Mouse (Mus musculus): ENCODE measurements at regions not wholly inside any gene's neighbourhood (a gene's known extent, or its start where the extent isn't known, plus 50 kb on each side); places are given as distances from the start of the nearest gene placed in this dataset.

DNA sequence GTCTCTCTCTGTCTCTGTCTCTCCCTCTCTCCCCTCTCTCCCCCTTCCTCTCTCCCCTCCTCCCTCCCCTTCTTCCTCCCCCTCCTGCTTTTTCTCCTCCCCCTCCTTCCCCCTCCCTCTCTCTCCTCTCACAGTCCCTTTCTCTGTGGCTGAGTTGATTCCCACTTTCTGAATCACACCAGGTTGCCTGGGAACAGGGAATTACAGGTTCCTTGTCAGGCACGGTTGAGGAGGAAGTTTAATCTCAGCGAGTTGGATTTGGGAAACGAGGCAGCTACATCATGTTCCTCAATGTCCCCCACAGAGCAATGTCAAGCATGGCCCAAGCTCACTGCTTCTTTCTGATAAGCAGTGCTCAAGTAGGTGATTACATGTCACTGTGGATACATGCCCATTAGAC is 386.3 kb upstream of the Kazn start:
- no peak for ATAC-seq (ENCODE audit: insufficient number of reproducible peaks, low FRiP score, low TSS enrichment, low read depth)
- Histone ChIP-seq H3K27me3 (no peaks in the 10 kb centered on the region), H3K4me2 (no peak overlapping the region), H3K27ac (no peak overlapping the region), H3K9ac (no peak overlapping the region), H3K4me3 (no peak overlapping the region), H3K36me3 (no peaks in the 10 kb centered on the region), H3K9me3 (no peaks in the 10 kb centered on the region), H3K4me1 (peaks cover 12% of the 10 kb centered on the region)
- WGBS: 41% methylated on average over 3 of the region's 3 CpGs

DNA sequence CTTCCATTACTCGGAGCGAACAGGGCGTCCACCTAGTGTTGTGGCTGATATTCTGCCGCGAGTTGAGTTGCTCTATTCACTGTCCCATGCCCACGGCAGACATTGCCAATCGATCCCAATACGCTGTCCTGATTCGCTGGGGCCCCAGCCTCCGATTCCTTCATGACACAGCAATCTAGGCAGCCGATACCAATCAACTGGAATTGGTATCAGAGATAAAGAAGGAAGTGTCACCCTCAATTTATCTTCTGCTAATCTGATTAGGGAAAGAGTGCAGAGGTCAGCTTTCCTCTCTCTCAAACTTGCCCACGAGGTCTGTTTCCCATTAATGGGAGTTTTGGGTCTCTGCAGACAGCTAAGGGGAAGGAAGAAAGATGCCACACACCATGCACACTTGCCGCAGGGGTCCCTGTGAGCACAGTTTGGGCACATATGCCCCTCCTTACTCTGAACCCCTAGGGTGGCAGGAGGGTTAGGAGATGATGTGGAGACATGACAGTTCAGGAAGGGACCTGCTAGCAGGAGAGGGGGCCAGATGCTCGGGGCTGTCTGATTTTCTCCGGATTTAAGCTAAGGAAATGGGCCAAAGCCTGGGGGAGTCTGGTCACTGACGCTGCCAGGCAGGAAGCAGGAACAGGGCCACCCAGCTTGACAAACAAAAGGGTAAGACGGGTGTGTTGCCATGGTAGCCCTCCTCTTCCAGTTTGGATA is 383.1 kb upstream of the Kazn start:
- no peak overlapping the region for H3K4me2 ChIP-seq

DNA sequence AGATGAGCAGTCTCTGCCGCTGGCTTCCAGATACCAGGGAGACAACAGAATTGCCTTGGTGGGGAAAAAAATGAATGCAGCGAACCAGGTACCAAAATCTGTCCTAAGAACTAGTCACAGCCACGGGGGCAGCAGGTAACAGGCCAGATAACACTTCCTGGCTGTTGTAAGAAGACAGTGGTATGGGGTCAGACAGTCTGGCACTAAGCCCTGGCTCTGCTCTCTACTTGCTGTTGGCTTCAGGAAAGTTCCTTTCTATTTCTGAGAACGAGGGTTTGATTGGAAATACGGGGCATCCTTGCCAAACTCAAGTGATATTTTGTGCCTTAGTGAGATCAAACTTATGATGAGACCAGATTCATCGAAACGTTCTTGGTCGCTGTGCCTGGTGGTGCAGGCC is 380.2 kb upstream of the Kazn start:
- Histone ChIP-seq H3K4me2 (no peak overlapping the region), H3K9me3 (no peaks in the 10 kb centered on the region), H3K27ac (no peak overlapping the region), H3K36me3 (no peaks in the 10 kb centered on the region), H3K4me3 (no peak overlapping the region), H3K9ac (no peak overlapping the region), H3K27me3 (no peaks in the 10 kb centered on the region), H3K4me1 (peaks cover 16% of the 10 kb centered on the region)
- no peak for ATAC-seq (ENCODE audit: insufficient number of reproducible peaks, low FRiP score, low TSS enrichment, low read depth)
- WGBS: 76% methylated on average over 8 of the region's 8 CpGs

More for the DNA sequence above, 383.1 kb upstream of the Kazn start:
- WGBS: 42% methylated on average over 17 of the region's 17 CpGs
- no peak overlapping the region for H3K9ac ChIP-seq
- no peak for ATAC-seq (ENCODE audit: insufficient number of reproducible peaks, low FRiP score, low TSS enrichment, low read depth)
- H3K27ac ChIP-seq: no peak overlapping the region
- H3K9me3 ChIP-seq: no peaks in the 10 kb centered on the region
- H3K4me1 ChIP-seq: peaks cover 24% of the 10 kb centered on the region
- H3K27me3 ChIP-seq: no peaks in the 10 kb centered on the region
- no peak overlapping the region for H3K4me3 ChIP-seq
- no peaks in the 10 kb centered on the region for H3K36me3 ChIP-seq

DNA sequence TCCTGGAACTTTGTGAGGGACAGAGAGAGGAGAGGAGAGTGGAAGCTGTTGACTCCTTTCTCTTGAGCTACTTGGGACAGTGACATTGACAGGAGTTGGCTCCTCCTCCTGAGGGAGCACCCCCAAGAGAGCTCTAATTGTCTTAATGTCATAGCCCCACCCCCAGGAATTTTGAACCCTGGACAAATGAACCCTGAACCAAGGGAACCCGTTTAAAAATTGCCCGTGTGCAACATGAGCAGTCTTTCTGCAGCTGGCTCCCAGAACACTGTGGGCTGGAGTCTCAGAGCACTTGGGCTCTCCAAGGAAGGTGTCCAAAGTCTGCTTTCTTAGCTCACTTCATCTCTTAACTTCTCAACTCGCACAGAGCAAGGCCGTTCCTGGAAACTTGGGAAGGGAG is 379.6 kb upstream of the Kazn start:
- H3K9me3 ChIP-seq: no peaks in the 10 kb centered on the region
- ATAC-seq (ENCODE audit: insufficient number of reproducible peaks, low FRiP score, low TSS enrichment, low read depth): no peak
- H3K36me3 ChIP-seq: no peaks in the 10 kb centered on the region
- 31% methylated on average over 4 of the region's 4 CpGs for WGBS
- no peak overlapping the region for H3K27ac ChIP-seq
- H3K9ac ChIP-seq: no peak overlapping the region
- H3K4me1 ChIP-seq: peaks cover 16% of the 10 kb centered on the region
- H3K4me2 ChIP-seq: no peak overlapping the region
- H3K4me3 ChIP-seq: no peak overlapping the region
- no peaks in the 10 kb centered on the region for H3K27me3 ChIP-seq

DNA sequence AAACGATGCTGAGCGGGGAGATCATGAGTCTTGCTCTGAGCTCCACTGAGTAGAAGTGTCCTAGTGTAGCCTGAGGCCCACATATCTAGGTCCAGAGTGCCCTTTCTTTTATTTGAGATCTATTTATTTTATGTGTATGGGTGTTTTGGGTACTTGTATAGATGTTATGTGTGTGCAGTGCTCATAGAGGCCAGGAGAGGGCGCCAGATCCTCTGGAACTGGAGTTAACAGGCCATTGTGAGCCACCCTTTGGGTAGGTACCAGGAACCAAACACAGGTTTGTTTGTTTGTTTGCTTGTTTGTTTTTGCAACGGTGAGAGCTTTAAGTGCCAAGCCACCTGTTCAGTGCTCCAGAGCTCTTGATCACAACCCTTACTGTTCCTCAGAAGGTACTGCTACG is 378.5 kb upstream of the Kazn start:
- 61% methylated on average over 5 of the region's 5 CpGs for WGBS

DNA sequence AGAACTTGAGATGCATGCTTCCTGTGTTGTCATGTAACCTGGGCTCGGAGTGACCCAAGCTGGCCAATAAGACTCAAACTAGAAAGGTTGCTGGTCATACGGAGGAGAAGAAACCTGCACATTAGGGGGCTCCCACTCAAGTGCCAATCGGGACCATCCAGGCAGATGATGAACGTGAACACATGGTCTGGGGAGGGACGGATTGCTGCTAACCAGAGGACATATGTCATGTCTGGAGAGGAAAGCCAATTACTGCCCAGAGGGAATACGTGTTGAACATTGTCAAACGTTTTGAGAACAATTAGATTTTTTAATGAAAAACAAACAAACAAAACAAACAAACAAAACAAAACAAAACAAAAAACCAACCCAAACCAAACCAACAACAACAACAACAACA is 377.7 kb upstream of the Kazn start:
- no peak for ATAC-seq (ENCODE audit: insufficient number of reproducible peaks, low FRiP score, low TSS enrichment, low read depth)
- Histone ChIP-seq H3K27me3 (no peaks in the 10 kb centered on the region), H3K4me2 (no peak overlapping the region), H3K9ac (no peak overlapping the region), H3K27ac (no peak overlapping the region), H3K4me1 (peaks cover 12% of the 10 kb centered on the region), H3K4me3 (no peak overlapping the region), H3K36me3 (no peaks in the 10 kb centered on the region), H3K9me3 (no peaks in the 10 kb centered on the region)
- WGBS: 66% methylated on average over 7 of the region's 7 CpGs

More for the DNA sequence above, 378.5 kb upstream of the Kazn start:
- Histone ChIP-seq H3K4me1 (peaks cover 16% of the 10 kb centered on the region), H3K4me2 (no peak overlapping the region), H3K4me3 (no peak overlapping the region), H3K27ac (no peak overlapping the region), H3K27me3 (no peaks in the 10 kb centered on the region), H3K9me3 (no peaks in the 10 kb centered on the region), H3K36me3 (no peaks in the 10 kb centered on the region), H3K9ac (no peak overlapping the region)
- no peak for ATAC-seq (ENCODE audit: insufficient number of reproducible peaks, low FRiP score, low TSS enrichment, low read depth)

DNA sequence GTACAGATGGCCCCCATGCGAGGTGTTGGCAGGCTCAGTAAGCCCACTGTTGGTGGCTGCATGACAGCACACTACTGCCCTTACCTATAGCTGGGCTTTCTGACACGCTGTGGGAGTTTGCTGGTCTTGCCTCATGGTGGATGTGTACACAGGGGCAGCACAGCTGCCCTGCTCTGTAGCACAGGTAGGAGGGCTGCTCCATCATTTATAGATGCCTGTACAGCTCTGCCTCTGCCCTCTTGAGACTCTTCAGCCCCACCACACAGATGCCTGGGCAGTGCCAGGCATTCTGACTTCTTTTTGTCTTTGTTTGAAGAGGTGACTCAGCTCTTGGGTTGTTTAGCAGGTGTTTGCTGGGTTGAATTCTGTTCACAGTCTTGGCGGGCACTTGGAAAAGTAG is 365.9 kb upstream of the Kazn start:
- no peak for ATAC-seq (ENCODE audit: insufficient number of reproducible peaks, low FRiP score, low TSS enrichment, low read depth)
- H3K36me3 ChIP-seq: no peaks in the 10 kb centered on the region
- H3K4me2 ChIP-seq: no peak overlapping the region
- H3K9ac ChIP-seq: no peak overlapping the region
- H3K4me3 ChIP-seq: no peak overlapping the region
- 84% methylated on average over 3 of the region's 3 CpGs for WGBS
- H3K9me3 ChIP-seq: no peaks in the 10 kb centered on the region
- H3K27me3 ChIP-seq: no peaks in the 10 kb centered on the region
- H3K27ac ChIP-seq: no peak overlapping the region
- H3K4me1 ChIP-seq: no peaks in the 10 kb centered on the region

DNA sequence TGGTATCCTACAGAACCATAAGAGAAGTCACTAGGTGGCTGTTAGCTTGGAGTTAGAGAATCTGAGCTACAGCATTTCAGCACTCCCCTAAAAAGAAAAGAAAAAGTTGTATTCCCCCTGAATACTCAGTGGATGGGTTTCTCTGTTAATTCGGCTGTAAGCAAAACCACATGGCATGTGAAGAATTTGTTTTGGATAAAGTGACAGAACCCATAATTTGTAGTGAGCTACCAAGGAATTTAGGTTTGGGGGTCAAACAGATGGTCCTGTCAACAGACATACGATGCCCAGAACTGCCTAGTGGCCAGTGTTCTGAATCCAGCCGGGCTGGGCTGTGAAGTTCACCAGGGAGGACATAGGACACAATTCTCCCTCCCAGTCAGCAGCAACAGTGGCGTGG is 358.0 kb upstream of the Kazn start:
- 30% methylated on average over 4 of the region's 4 CpGs for WGBS
- H3K9me3 ChIP-seq: no peaks in the 10 kb centered on the region
- no peak for ATAC-seq (ENCODE audit: insufficient number of reproducible peaks, low FRiP score, low TSS enrichment, low read depth)

DNA sequence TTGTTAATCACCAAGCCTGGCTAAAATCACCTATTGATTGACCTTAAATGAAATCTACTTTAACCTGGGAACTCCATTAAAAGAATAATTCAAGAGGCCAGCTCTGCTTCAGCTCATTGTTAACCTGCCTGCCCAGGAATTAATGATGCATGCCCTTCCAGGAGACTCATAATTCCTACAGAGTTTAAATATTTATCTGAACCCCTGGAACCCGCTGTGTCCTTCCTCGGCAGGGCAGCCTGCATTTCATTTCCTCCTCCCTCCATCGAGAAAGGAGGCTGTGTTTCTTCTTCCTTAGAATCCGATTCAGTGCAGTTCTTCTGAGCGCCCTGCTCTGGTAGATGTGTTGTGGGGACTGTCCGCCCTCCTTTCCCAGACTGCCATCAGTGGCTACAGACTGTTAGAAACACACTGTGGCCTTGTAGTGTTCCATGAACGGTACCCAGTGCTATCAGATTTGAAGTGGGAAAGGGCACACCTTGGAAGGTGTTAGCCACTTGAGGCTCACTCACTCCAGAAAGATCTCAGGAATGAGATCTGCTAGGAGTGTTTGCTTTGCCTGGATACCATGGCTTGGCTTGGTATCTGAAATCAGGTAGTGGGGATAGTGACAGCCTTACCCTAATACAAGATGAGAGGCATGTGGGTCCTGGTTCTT is 350.0 kb upstream of the Kazn start:
- H3K4me3 ChIP-seq: no peak overlapping the region
- H3K9ac ChIP-seq: no peak overlapping the region
- no peaks in the 10 kb centered on the region for H3K27me3 ChIP-seq
- peaks cover 18% of the 10 kb centered on the region; the same call in 1 of the 2 replicates for H3K4me1 ChIP-seq
- no peaks in the 10 kb centered on the region for H3K36me3 ChIP-seq
- no peak overlapping the region for H3K27ac ChIP-seq
- 48% methylated on average over 7 of the region's 7 CpGs for WGBS
- no peak overlapping the region for H3K4me2 ChIP-seq
- H3K9me3 ChIP-seq: no peaks in the 10 kb centered on the region
- ATAC-seq (ENCODE audit: insufficient number of reproducible peaks, low FRiP score, low TSS enrichment, low read depth): no peak

More for the DNA sequence above, 358.0 kb upstream of the Kazn start:
- H3K4me3 ChIP-seq: no peak overlapping the region
- H3K4me1 ChIP-seq: no peaks in the 10 kb centered on the region
- H3K27ac ChIP-seq: no peak overlapping the region
- no peak overlapping the region for H3K9ac ChIP-seq
- H3K36me3 ChIP-seq: no peaks in the 10 kb centered on the region
- H3K4me2 ChIP-seq: no peak overlapping the region
- H3K27me3 ChIP-seq: no peaks in the 10 kb centered on the region

DNA sequence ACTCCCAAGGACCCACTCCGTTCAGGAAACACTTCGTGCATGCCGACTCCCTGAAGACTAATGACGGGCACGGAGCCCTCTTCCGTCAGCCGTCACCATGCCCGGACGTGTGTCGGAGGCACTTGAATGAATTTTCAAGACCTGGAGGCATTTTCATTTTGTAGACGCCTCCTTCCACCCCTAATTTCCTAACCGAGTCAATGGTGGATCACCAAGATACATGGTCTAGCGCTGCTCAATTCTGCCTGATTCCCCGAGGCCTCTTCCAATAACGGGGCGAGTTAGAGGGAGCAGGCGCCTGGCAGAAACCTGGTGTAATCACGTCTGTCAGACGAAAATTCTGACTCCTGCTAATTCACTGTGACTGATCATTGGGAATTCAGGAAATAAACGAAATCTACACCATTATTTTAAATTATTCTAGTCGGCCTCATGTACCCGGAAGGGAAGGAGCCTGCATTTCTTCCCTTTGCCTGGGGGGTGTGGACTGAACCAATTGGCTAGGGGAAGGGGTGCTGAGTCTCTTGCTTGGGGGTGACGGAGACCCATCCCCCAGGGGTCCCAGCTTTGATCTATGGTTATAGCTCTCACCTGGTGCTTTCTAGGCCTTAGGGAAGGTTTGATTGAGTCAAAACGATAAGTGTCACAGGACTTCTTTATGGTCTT is 349.4 kb upstream of the Kazn start:
- ATAC-seq (ENCODE audit: insufficient number of reproducible peaks, low FRiP score, low TSS enrichment, low read depth): no peak
- Histone ChIP-seq H3K27me3 (no peaks in the 10 kb centered on the region), H3K9me3 (no peaks in the 10 kb centered on the region), H3K36me3 (no peaks in the 10 kb centered on the region), H3K4me1 (peaks cover 18% of the 10 kb centered on the region; the same call in 1 of the 2 replicates), H3K4me2 (peak overlapping the region; percentile 32), H3K27ac (no peak overlapping the region), H3K9ac (no peak overlapping the region), H3K4me3 (peak overlapping the region; percentile 21)
- 29% methylated on average over 24 of the region's 24 CpGs for WGBS

DNA sequence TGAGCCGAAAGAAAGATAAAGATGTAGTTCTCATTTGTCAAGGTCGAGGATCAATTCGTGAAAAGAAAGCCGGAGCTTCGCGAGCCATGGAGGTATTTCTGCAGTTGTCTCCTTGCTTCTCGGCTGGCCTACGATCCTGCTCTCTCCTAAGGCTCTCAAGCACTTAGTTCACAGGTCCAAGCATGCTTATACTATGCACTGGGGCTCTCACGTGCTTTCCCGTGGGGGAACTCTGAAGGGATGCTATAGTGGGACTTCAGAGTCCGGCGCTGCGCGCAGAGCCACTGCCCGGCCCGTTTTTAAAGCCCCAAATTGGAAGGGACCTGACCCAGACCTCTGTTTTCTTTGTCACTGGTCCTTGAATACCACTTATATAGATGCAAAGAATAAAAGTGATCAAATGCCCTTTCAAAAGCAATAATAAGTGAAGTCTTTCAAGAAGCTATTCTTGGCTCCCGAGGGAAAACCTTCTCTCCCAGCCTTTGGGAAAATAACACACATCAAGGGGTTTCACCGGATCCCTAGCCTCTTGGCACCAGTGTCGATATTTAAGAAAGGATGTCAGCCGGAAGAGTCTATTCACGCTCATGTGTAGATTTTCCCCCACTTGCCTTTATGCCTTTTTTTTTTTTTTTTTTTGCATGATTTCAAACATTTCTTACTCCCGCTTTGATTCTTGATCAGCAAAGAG is 348.3 kb upstream of the Kazn start:
- Histone ChIP-seq H3K4me3 (no peak overlapping the region), H3K27me3 (no peaks in the 10 kb centered on the region), H3K27ac (no peak overlapping the region), H3K9me3 (no peaks in the 10 kb centered on the region), H3K36me3 (no peaks in the 10 kb centered on the region), H3K9ac (no peak overlapping the region), H3K4me1 (peaks cover 18% of the 10 kb centered on the region; the same call in 1 of the 2 replicates), H3K4me2 (no peak overlapping the region)
- no peak for ATAC-seq (ENCODE audit: insufficient number of reproducible peaks, low FRiP score, low TSS enrichment, low read depth)
- WGBS: 70% methylated on average over 22 of the region's 22 CpGs

DNA sequence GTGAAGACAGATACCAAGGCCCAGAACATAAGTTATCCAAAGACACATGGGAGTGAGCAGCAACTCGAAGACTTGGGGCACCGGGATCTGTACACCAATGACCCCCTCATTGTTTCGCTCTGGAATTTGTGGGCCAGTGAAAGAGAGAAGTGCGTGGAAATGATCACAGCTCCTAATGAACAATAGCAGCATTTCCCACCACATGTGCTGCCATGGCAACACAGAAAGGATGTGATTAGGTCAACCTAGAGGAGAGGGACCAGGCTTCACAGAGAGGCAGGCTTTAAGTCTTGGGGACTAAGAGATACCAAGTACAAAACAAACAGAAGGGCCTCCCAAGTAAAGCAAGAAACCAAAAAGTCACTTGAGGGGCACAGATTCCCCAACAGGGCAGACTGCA is 339.3 kb upstream of the Kazn start:
- H3K4me2 ChIP-seq: no peak overlapping the region
- H3K9ac ChIP-seq: no peak overlapping the region
- no peaks in the 10 kb centered on the region for H3K36me3 ChIP-seq
- H3K9me3 ChIP-seq: no peaks in the 10 kb centered on the region
- no peak for ATAC-seq (ENCODE audit: insufficient number of reproducible peaks, low FRiP score, low TSS enrichment, low read depth)
- H3K27me3 ChIP-seq: no peaks in the 10 kb centered on the region
- 68% methylated on average over 4 of the region's 4 CpGs for WGBS
- H3K4me1 ChIP-seq: peaks cover 15% of the 10 kb centered on the region
- peak overlapping the region; percentile 57; the same call in 1 of the 2 replicates for H3K27ac ChIP-seq
- no peak overlapping the region for H3K4me3 ChIP-seq

Measured in limb, embryonic 15.5 days (tissue).